Mouse (Mus musculus) brain, adult 2 months (tissue): ENCODE measurements around the gene Coq4.

Experiments
- DNase-seq: peaks from one replicate; pipeline ENCODE4 v3.0.0; 2011; ENCODE audit warnings: low read depth, low spot score

The Coq4 gene

DNA sequence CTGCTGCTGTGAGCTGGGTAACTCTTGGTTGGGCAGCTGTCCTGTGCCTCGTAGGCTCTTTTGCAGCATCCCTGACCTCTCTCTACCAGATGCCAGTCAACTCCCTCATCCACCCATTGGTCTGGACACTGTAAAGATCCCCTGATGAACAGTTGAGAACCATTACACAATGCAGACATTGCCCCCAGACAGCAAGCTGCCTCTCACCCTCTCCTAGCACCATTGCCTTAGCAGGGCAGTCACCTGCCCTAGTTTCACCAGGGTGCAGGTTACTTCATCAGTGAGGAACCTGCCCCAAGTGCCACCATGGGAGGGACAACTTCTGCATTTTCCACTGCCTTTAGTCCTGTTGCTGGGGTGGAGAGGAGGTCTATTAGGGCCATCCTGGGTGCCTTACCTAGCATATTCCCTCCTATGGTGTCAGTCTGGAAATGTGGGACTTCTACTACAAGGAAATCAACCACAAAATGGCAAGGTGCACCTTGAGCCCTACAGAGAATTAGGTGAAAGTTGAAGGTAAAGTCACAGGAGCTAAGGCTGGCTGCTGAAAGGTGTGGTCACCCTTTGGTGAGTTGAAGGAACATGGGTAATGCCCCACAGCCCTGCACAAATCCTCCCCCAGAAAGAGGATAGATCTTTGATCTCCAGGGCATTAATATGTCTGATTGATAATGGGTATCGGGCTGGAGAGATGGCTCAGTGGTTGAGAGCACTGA is 5.6 kb downstream of the Coq4 start:
- no peak for DNase-seq

- DNase-seq = peak; percentile 97
Observed at GRCm38 (mm10) chr2:29802075-29802826, 15.0 kb downstream of the Coq4 start, which contains the start of gene Slc27a4. Slc27a4 (plus strand) TSS chr2:29802634.

- DNase-seq = no peak
Observed at GRCm38 (mm10) chr2:29802827-29803201, 15.5 kb downstream of the Coq4 start.

DNA sequence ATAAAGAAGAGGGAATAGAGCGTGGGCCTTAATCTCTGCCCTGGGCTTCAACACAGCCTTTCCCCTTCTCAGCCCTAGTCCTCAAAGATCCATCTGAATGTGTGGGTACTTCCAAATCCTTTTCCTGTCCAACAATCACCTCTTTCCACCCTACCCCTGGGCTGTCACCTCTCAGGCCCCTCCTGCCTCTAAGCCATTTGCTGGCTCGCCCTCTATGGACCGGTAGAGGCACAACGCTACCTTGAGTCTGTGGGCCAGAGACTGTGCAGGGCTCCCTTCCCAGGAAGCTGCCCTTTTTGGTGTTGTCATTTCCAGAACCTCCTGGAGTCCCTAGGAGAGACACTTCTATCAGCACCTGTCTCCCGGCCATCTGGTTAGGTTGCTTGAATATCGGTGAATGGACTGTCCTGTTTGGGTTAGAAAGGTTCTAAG is 16.1 kb downstream of the Coq4 start:
- peak; percentile 68 for DNase-seq

DNA sequence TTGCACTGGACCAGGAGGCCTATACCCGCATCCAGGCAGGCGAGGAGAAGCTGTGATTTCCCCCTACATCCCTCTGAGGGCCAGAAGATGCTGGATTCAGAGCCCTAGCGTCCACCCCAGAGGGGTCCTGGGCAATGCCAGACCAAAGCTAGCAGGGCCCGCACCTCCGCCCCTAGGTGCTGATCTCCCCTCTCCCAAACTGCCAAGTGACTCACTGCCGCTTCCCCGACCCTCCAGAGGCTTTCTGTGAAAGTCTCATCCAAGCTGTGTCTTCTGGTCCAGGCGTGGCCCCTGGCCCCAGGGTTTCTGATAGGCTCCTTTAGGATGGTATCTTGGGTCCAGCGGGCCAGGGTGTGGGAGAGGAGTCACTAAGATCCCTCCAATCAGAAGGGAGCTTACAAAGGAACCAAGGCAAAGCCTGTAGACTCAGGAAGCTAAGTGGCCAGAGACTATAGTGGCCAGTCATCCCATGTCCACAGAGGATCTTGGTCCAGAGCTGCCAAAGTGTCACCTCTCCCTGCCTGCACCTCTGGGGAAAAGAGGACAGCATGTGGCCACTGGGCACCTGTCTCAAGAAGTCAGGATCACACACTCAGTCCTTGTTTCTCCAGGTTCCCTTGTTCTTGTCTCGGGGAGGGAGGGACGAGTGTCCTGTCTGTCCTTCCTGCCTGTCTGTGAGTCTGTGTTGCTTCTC is 28.5 kb downstream of the Coq4 start:
- DNase-seq = no peak

DNA sequence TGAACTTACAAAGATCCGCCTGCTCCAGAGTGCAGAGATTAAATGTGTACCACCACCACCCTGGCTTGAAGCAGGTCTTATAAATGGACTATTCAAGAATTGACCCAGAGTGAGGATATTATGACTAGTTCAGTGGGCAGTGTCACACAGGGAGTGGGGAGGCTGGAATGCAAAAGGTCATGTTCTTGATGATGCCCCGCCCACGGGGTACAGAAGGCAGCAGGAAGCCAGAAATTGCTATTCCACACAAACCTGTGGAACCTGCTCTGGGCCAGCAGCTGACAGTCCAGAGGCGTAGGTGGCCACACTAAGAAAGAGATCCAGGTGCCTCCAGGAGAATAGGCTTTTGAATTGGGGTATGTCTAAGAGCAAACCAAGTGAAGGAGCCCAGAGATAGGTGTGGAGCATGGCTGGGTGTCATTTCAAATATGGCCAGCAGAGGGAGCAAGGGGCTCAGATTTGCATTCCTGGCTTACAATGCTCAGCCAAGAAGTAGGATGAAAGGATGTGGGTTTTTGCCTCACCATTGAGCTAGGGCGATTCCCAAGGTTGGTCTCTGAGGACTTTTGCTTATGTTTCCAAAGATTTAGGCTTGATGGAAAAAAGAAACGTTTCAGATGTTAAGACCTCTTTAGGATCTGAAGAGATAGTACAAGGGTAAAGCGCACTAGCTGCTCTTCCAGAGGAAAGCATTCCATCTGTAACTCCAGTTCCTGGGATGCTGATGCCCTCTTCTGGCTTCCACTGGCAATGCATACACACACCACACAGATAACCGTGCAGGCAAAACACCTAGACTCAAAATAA is 30.3 kb downstream of the Coq4 start:
- peak; percentile 93 for DNase-seq

- DNase-seq = no peak
Observed at GRCm38 (mm10) chr2:29819363-29819762, 32.1 kb downstream of the Coq4 start.

DNA sequence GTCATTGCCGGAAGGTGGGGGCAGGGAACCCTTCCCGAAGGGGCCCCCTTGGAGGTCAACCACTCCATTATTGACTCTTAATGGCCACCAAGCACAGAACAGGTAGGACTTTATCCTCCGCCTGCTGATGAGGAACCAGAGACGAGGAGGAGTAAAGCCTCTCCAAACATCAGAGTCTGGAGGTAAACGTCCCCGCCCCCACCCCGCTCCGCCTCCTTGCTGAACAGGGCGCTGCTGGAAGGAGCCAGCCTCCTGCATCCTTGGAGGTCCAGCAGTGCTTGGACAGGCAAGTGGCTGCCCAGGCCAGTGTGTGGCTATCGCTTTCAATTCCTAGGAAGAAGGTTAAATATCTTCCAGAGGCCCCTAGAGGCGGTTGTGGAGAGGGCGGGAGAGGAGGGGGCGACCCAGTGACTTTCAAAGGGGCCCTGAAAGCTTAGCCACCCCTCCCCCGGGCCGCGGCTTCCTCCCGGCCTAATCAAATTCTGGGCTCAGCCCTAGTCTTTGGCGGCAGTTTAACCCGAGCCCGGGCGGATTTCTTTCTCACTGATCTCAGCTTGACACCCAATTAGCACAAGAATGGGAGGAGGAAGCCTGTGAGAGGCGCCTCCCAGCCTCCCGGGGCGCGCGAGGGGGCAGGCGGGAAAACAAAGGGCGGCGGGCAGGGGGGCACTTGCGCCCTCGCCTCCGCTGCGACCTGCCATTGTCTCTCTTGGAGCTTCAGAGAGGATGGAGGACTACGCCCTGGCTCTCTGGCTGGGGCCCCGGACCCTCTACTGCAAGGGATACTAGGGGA is 32.9 kb downstream of the Coq4 start, which contains the start of gene Urm1:
TSS of gene Urm1 (plus strand) at position 51 of the 793 bp plus-strand sequence.
- peak; percentile 83 for DNase-seq

- no peak for DNase-seq
Observed at GRCm38 (mm10) chr2:29826318-29826925, 39.1 kb downstream of the Coq4 start.

DNA sequence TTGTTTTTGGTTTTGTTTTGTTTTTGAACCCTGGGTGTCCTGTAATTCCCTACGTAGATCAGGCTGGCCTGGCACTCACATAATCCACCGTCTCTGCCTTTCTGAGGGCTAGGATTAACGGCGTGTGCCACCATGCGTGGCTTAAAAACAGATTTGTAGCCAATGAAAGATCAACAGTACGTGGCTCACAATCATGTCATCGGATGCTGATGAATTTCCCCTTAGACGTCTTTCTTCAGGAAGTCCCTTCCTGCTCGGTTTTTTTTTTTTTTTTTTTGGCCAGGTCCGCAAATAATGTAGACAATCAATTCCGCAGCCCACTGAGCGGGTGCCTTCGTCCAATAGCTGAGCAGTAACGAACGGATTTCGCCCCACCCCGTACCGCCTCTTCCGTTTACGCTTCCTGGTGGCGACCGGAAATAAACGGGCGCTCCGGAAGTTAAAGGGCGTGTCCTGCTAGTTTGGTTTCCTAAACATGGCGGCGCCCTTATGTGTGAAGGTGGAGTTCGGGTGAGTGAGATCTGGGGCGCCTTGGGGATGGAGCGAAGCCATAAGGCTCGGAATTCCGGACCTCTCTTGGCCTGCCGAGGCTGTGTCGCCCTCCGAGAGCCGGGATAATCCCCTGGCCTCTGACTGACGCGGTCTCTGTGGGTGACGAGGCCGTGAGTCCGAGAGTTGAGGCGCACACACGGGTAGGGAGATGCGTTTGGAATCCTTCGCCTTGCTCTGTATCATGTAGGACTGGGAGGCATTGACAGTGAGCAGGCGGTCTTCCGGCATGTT is 39.8 kb downstream of the Coq4 start:
- peak; percentile 99 for DNase-seq

- DNase-seq = no peak
Observed at GRCm38 (mm10) chr2:29827709-29828024, 40.4 kb downstream of the Coq4 start.

- peak; percentile 96 for DNase-seq
Observed at GRCm38 (mm10) chr2:29831106-29831505, 43.8 kb downstream of the Coq4 start.

GRCm38 (mm10) chr2:29833796-29834195 is 46.5 kb downstream of the Coq4 start:
- DNase-seq = no peak

DNA sequence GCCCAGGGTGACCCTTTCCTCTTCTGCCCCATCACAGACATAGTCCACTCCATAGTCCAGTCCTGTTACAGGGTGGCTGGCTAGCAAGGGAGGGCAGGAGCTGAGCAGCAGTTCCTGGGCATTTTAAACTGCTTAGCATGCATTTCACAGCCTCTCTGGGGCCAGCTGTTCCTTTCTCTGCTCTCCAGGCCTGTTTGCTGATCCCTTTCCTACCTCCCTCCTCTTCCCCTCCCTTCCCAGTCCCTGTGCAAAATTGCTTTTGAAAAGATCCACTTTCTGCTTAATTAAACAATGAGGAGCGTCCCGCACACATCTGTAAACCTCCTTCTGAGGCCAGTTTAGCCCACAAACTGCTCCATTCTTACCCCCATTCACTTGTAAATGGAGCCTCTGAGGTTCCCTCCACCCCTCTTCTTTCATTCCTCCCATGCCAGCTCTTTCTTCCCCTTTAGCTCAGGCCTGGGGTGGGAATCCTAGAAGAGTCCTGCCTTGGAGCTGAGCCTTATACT is 48.2 kb downstream of the Coq4 start:
- DNase-seq = peak; percentile 73

DNA sequence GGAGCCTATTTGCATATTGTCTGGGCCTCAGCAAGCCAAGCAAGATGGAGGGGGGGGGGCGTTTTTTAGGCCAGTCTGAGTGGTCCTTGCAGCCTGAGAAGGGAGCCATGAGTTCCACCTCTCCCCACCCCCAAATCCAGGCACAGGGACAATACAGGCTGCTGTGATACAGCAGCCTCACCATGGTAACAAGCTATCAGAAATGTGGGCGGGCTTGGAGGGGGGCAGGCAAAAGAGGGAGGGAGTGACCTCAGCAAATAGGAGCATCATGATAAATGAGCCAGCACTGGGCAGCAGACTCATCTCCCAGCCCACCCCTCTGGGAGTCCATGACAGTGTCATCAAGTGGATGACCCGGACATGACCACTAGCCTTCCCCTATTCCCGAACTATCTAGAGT is 52.2 kb downstream of the Coq4 start:
- DNase-seq = peak; percentile 63

GRCm38 (mm10) chr2:29843231-29844105 is 56.2 kb downstream of the Coq4 start:
- peak; percentile 82 for DNase-seq

DNA sequence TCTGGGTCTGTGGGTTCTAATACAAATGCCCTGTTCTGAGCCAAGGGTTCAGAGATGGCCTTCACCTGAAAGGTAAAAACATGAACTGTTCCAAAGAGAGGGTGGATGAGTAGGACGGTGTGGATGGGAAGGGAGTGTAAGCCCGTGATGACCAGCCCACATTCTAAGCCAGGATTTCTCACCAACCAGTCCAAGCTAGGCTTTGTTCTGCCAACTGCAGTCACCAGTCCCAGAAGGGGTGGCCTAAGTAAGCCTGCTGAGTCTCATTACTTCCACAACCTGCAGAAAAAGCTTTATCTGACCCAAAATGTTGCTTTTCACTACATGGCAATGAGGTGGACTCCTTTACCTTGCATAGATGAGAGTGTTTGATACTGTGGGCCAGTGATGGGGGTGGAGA is 56.8 kb downstream of the Coq4 start:
- peak; percentile 63 for DNase-seq

DNA sequence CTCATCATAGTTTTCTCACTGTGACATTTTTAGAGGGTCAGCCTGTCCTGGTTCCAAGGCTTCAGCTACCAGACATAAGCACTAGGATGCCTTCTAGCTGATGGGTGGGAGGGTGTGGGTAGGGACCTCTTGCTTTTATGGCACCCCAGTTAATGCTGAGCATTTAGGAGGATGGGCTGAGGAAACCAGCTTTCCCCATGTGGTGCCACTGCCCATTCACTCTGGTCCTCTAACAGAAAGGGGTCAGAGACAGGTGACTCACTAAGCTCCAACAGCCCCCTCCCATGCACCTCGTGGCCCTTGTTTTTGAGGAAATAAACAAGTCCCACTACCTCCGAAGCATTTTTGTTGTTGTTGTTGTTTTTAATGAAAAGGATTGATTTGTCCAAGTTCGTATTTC is 57.4 kb downstream of the Coq4 start:
- no peak for DNase-seq
